Mouse (Mus musculus) MEL (cell line): Measurements from ENCODE around the gene Dync1h1. TPM values are rescaled to one million over a fixed set of nuclear protein-coding genes. Genes with fewer than 3 reads are reported as not detected.

Experiments
- DNase-seq: peaks from one replicate; pipeline ENCODE4 v3.0.0; 2011; ENCODE audit warnings: low read depth, low spot score
- H3K27ac ChIP-seq: 2 replicates; pipeline ENCODE4 v1.5.1; 2012; ENCODE audit warnings: low read depth, mild to moderate bottlenecking, control low read depth, low read length, moderate library complexity; ENCODE audit not compliant: control insufficient read depth
- H3K27me3 ChIP-seq, 2 experiments: fragments of 150-350 bp in 1 of 2; sonication (generic) in 1 of 2; 2 replicates each; pipeline ENCODE4 v1.6.1; 2012; ENCODE audit warnings: low read length in 2 of 2, mild to moderate bottlenecking in 2 of 2, improper control_type of control experiment in 1 of 2, moderate library complexity in 1 of 2; ENCODE audit not compliant: insufficient read depth in 2 of 2, control insufficient read depth in 1 of 2
- H3K36me3 ChIP-seq, 2 experiments: 2 replicates each; pipeline ENCODE4 v1.6.1; 2012 to 2014; ENCODE audit warnings: low read length in 2 of 2, improper control_type of control experiment in 1 of 2, inconsistent platforms in 1 of 2, mild to moderate bottlenecking in 1 of 2; ENCODE audit not compliant: insufficient read depth in 2 of 2, control insufficient read depth in 1 of 2
- H3K4me1 ChIP-seq, 2 experiments: fragments of 150-350 bp in 1 of 2; sonication (generic) in 1 of 2; 2 replicates each; pipeline ENCODE4 v1.6.1; 2012; ENCODE audit warnings: low read length in 2 of 2, improper control_type of control experiment in 1 of 2, mild to moderate bottlenecking in 1 of 2; ENCODE audit not compliant: insufficient read depth in 2 of 2, control insufficient read depth in 1 of 2
- H3K4me3 ChIP-seq, 2 experiments: fragments of 150-350 bp in 1 of 2; sonication (generic) in 1 of 2; 2 replicates each; pipeline ENCODE4 v1.5.1; 2012; ENCODE audit warnings: low read depth in 2 of 2, low read length in 2 of 2, mild to moderate bottlenecking in 2 of 2, moderate library complexity in 2 of 2, control low read depth in 1 of 2, improper control_type of control experiment in 1 of 2; ENCODE audit not compliant: control insufficient read depth in 1 of 2, insufficient read depth in 1 of 2
- H3K79me2 ChIP-seq: 2 replicates; pipeline ENCODE4 v1.6.1; 2012; ENCODE audit warnings: mild to moderate bottlenecking, low read length, moderate library complexity; ENCODE audit not compliant: control insufficient read depth, poor library complexity, insufficient read depth
- H3K9ac ChIP-seq: 2 replicates; pipeline ENCODE4 v1.6.1; 2012; ENCODE audit warnings: low read depth, mild to moderate bottlenecking, control low read depth, low read length, moderate library complexity; ENCODE audit not compliant: control insufficient read depth, poor library complexity, severe bottlenecking
- H3K9me3 ChIP-seq: fragments of 150-350 bp; sonication (generic); replicated peaks from 2 replicates; pipeline ENCODE4 v1.6.1; 2012; ENCODE audit warnings: mild to moderate bottlenecking, low read length, improper control_type of control experiment, moderate library complexity; ENCODE audit not compliant: insufficient read depth
- BHLHE40 ChIP-seq: IDR thresholded peaks from 2 replicates; pipeline ENCODE4 v1.6.1; 2012; ENCODE audit warnings: low read depth, mild to moderate bottlenecking, inconsistent platforms, low read length, improper control_type of control experiment, borderline replicate concordance
- CHD1 ChIP-seq: IDR thresholded peaks from 2 replicates; pipeline ENCODE4 v1.6.1; 2012; ENCODE audit warnings: low read depth, mild to moderate bottlenecking, inconsistent platforms, low read length, improper control_type of control experiment
- CTCF ChIP-seq, 3 experiments: IDR thresholded peaks in 2 of 3; conservative IDR thresholded peaks in 1 of 3; 2 replicates each; pipeline ENCODE4 v1.5.1; 2011 to 2012; ENCODE audit warnings: low read length in 3 of 3, low read depth in 2 of 3, mild to moderate bottlenecking in 2 of 3, improper control_type of control experiment in 1 of 3, inconsistent platforms in 1 of 3, mixed read lengths in 1 of 3, moderate library complexity in 1 of 3; ENCODE audit not compliant: control insufficient read depth in 1 of 3, insufficient read depth in 1 of 3, poor library complexity in 1 of 3, severe bottlenecking in 1 of 3
- E2F4 ChIP-seq: IDR thresholded peaks from 2 replicates; pipeline ENCODE4 v1.6.1; 2011; ENCODE audit warnings: low read depth, low read length, improper control_type of control experiment, borderline replicate concordance
- ELF1 ChIP-seq: IDR thresholded peaks from 2 replicates; pipeline ENCODE4 v1.6.1; 2014; ENCODE audit warnings: low read depth, mild to moderate bottlenecking, inconsistent platforms, low read length, improper control_type of control experiment, moderate library complexity
- EP300 ChIP-seq, 2 experiments: IDR thresholded peaks; 2 replicates each; pipeline ENCODE4 v1.6.1; 2011; ENCODE audit warnings: improper control_type of control experiment in 2 of 2, low read length in 2 of 2, low read depth in 1 of 2, mild to moderate bottlenecking in 1 of 2
- ETS1 ChIP-seq: IDR thresholded peaks from 2 replicates; pipeline ENCODE4 v1.6.1; 2012; ENCODE audit warnings: low read depth, mild to moderate bottlenecking, inconsistent platforms, low read length, improper control_type of control experiment, moderate library complexity
- GABPA ChIP-seq: IDR thresholded peaks from 2 replicates; pipeline ENCODE4 v1.6.1; 2012; ENCODE audit warnings: low read depth, mild to moderate bottlenecking, inconsistent platforms, low read length, improper control_type of control experiment, moderate library complexity
- GATA1 ChIP-seq: IDR thresholded peaks from 2 replicates; pipeline ENCODE4 v1.6.1; 2011; ENCODE audit warnings: low read depth, low read length, improper control_type of control experiment
- HCFC1 ChIP-seq: IDR thresholded peaks from 2 replicates; pipeline ENCODE4 v1.6.1; 2012; ENCODE audit warnings: low read depth, mild to moderate bottlenecking, inconsistent platforms, low read length, improper control_type of control experiment, moderate library complexity
- JUND ChIP-seq: IDR thresholded peaks from 2 replicates; pipeline ENCODE4 v1.6.1; 2011; ENCODE audit warnings: low read depth, mild to moderate bottlenecking, improper control_type of control experiment, low read length
- KAT2A ChIP-seq: conservative IDR thresholded peaks from 2 replicates; pipeline ENCODE4 v1.6.1; 2012; ENCODE audit warnings: low read depth, low read length, improper control_type of control experiment, inconsistent platforms
- MAFK ChIP-seq: IDR thresholded peaks from 2 replicates; pipeline ENCODE4 v1.6.1; 2011; ENCODE audit warnings: low read depth, mild to moderate bottlenecking, low read length, improper control_type of control experiment, borderline replicate concordance
- MAZ ChIP-seq: IDR thresholded peaks from 2 replicates; pipeline ENCODE4 v1.6.1; 2012; ENCODE audit warnings: low read depth, mild to moderate bottlenecking, inconsistent platforms, low read length, improper control_type of control experiment
- MEF2A ChIP-seq: IDR thresholded peaks from 2 replicates; pipeline ENCODE4 v1.6.1; 2014; ENCODE audit warnings: low read depth, mild to moderate bottlenecking, inconsistent platforms, low read length, improper control_type of control experiment; ENCODE audit not compliant: poor library complexity, insufficient replicate concordance, severe bottlenecking; ENCODE audit errors: extremely low read depth
- MYB ChIP-seq: IDR thresholded peaks from 2 replicates; pipeline ENCODE4 v1.6.1; 2011; ENCODE audit warnings: mild to moderate bottlenecking, low read depth, low read length, improper control_type of control experiment
- MYC ChIP-seq: IDR thresholded peaks from 2 replicates; pipeline ENCODE4 v1.6.1; 2011; ENCODE audit warnings: low read depth, mild to moderate bottlenecking, low read length, improper control_type of control experiment, moderate library complexity
- NRF1 ChIP-seq: IDR thresholded peaks from 2 replicates; pipeline ENCODE4 v1.6.1; 2014; ENCODE audit warnings: low read depth, mild to moderate bottlenecking, inconsistent platforms, low read length, improper control_type of control experiment, moderate library complexity; ENCODE audit not compliant: poor library complexity, insufficient read depth, severe bottlenecking
- POLR2A ChIP-seq, 2 experiments: IDR thresholded peaks; 2 replicates each; pipeline ENCODE4 v1.6.1; 2011 to 2012; ENCODE audit warnings: low read length in 2 of 2, mild to moderate bottlenecking in 2 of 2, control low read depth in 1 of 2, improper control_type of control experiment in 1 of 2, low read depth in 1 of 2, moderate library complexity in 1 of 2; ENCODE audit not compliant: control insufficient read depth in 1 of 2, insufficient read depth in 1 of 2, poor library complexity in 1 of 2
- POLR2AphosphoS2 ChIP-seq: IDR thresholded peaks from 2 replicates; pipeline ENCODE4 v1.6.1; 2011; ENCODE audit warnings: low read length, improper control_type of control experiment
- POLR2AphosphoS5 ChIP-seq: IDR thresholded peaks from 2 replicates; pipeline ENCODE4 v1.6.1; 2012; ENCODE audit warnings: low read depth, borderline replicate concordance, mild to moderate bottlenecking, inconsistent platforms, low read length, moderate library complexity, mixed read lengths
- RAD21 ChIP-seq: IDR thresholded peaks from 2 replicates; pipeline ENCODE4 v1.6.1; 2011; ENCODE audit warnings: mild to moderate bottlenecking, low read depth, low read length, improper control_type of control experiment
- SIN3A ChIP-seq: IDR thresholded peaks from 2 replicates; pipeline ENCODE4 v1.6.1; 2012; ENCODE audit warnings: low read length, improper control_type of control experiment, inconsistent platforms
- TAL1 ChIP-seq: IDR thresholded peaks from 2 replicates; pipeline ENCODE4 v1.6.1; 2012; ENCODE audit warnings: mild to moderate bottlenecking, inconsistent platforms, low read length, moderate library complexity, mixed read lengths
- TCF12 ChIP-seq: IDR thresholded peaks from 2 replicates; pipeline ENCODE4 v1.6.1; 2014; ENCODE audit warnings: low read depth, mild to moderate bottlenecking, inconsistent platforms, low read length, improper control_type of control experiment, moderate library complexity
- UBTF ChIP-seq: IDR thresholded peaks from 2 replicates; pipeline ENCODE4 v1.6.1; 2012; ENCODE audit warnings: low read depth, mild to moderate bottlenecking, inconsistent platforms, low read length, improper control_type of control experiment, moderate library complexity, borderline replicate concordance; ENCODE audit not compliant: insufficient read depth
- ZKSCAN1 ChIP-seq: IDR thresholded peaks from 2 replicates; pipeline ENCODE4 v1.6.1; 2012; ENCODE audit warnings: low read depth, mild to moderate bottlenecking, inconsistent platforms, low read length, improper control_type of control experiment, moderate library complexity
- ZNF384 ChIP-seq: IDR thresholded peaks from 2 replicates; pipeline ENCODE4 v1.6.1; 2012; ENCODE audit warnings: low read depth, mild to moderate bottlenecking, inconsistent platforms, low read length, improper control_type of control experiment
- polyA plus RNA-seq, 2 experiments: library from polyadenylated mRNA; stranded (reverse) in 1 of 2; unstranded in 1 of 2; fragments of >175 nt in 1 of 2; fragments of >200 nt in 1 of 2; gene quantifications; 2 replicates each; pipeline versions ENCODE4 v1.2.1 to v1.2.4; 2012; ENCODE audit warnings: low replicate concordance in 2 of 2, low read depth in 1 of 2; ENCODE audit not compliant: insufficient read length in 2 of 2, insufficient read depth in 1 of 2, missing spikeins in 1 of 2
- total RNA-seq: library from RNA; depleted of rRNA; stranded (reverse); fragments of 300-350 nt; gene quantifications from 2 replicates; pipeline ENCODE4 v1.2.3, GENCODE M21; 2012

The Dync1h1 gene
- total and polyA plus RNA-seq, 3 experiments: 98.2 to 230 (median 157) TPM

DNA sequence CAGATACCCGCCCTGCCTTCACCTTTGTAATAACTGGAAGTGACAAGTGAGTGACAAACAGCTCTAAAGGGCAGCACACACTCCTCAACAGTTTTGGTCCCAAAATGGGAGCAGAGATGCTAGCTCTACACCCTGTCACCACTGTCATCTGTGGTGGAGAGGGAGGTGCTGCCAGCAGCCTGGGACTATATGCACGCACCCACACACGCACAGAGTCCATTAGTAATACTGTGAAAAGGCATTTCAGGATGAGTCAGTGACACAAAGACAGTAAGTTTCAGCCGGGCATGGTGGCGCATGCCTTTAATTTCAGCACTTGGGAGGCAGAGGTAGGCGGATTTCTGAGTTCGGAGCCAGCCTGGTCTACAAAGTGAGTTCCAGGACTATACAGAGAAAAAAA, 43.1 kb upstream of the Dync1h1 start:
- no peaks in the 10 kb centered on the region for H3K79me2 ChIP-seq
- no peak overlapping the region for H3K9ac ChIP-seq
- H3K27me3 ChIP-seq: no peaks in the 10 kb centered on the region
- peaks cover 0 to 6% of the 10 kb centered on the region in 2 experiments; a peak in 2 of 4 replicates for H3K36me3 ChIP-seq
- H3K4me1 ChIP-seq: no peaks in the 10 kb centered on the region
- DNase-seq: no peak
- H3K27ac ChIP-seq: no peak overlapping the region
- no peaks in the 10 kb centered on the region for H3K9me3 ChIP-seq
- TF ChIP-seq POLR2AphosphoS2 (no peak), MYB (no peak), UBTF (no peak), HCFC1 (no peak), TAL1 (no peak), E2F4 (no peak), ZKSCAN1 (no peak), KAT2A (no peak), BHLHE40 (no peak), MAZ (no peak), GATA1 (no peak), SIN3A (no peak), ETS1 (no peak)
- TF ChIP-seq, all 39 proteins: peak for 0
- no peak overlapping the region for H3K4me3 ChIP-seq

DNA sequence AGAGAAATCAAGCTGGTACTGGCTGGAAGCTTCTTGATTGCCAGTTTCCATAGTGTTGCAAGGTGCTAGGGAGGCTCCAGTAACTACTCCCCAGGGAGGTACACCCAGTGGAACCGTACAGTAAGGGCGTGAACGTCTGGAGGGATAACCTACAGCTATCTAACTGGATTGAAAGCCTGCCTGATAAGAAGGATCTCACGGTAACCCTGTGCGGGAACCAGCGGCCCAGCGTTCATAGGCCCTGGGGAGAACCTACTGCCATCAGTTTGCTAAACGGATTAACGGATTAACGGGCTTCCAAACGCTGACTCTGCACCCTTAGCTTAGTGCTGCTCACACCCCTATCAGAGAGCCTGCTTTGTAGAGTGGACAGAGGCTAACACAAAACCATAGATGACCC, 37.9 kb upstream of the Dync1h1 start:
- no peak for TF ChIP-seq HCFC1
- TF ChIP-seq GATA1: no peak
- no peak for TF ChIP-seq KAT2A
- TF ChIP-seq TCF12: no peak
- TF ChIP-seq CTCF (IDR thresholded peaks at IDR 0.05 in 2 of 3, conservative IDR thresholded peaks at IDR 0.05 in 1 of 3; ENCODE audit: control insufficient read depth in 1 of 3, insufficient read depth in 1 of 3, low read depth in 2 of 3, low read length in 3 of 3, poor library complexity in 1 of 3, severe bottlenecking in 1 of 3): no peak
- TF ChIP-seq MYC: no peak
- TF ChIP-seq POLR2AphosphoS5: no peak
- TF ChIP-seq EP300 (IDR thresholded peaks at IDR 0.05; ENCODE audit: low read depth in 1 of 2, low read length in 2 of 2): no peak
- no peak for TF ChIP-seq ZNF384
- TF ChIP-seq POLR2AphosphoS2: no peak
- TF ChIP-seq MEF2A: no peak
- no peak for TF ChIP-seq POLR2A (IDR thresholded peaks at IDR 0.05; ENCODE audit: control insufficient read depth in 1 of 2, insufficient read depth in 1 of 2, low read depth in 1 of 2, low read length in 2 of 2, poor library complexity in 1 of 2)
- TF ChIP-seq GABPA: no peak
- no peak for TF ChIP-seq CHD1
- no peak for TF ChIP-seq MAFK
- TF ChIP-seq RAD21: no peak
- TF ChIP-seq ELF1: no peak
- TF ChIP-seq NRF1: no peak
- TF ChIP-seq JUND: no peak
- TF ChIP-seq, all 39 proteins: peak for 0
- no peaks in the 10 kb centered on the region for H3K9me3 ChIP-seq
- peaks cover 0 to 8% of the 10 kb centered on the region in 2 experiments; a peak in 2 of 4 replicates for H3K36me3 ChIP-seq
- H3K79me2 ChIP-seq: no peaks in the 10 kb centered on the region
- DNase-seq: no peak
- H3K4me1 ChIP-seq: no peaks in the 10 kb centered on the region
- no peaks in the 10 kb centered on the region for H3K27me3 ChIP-seq
- no peak overlapping the region for H3K4me3 ChIP-seq
- no peak overlapping the region for H3K27ac ChIP-seq
- no peak overlapping the region for H3K9ac ChIP-seq
